Mouse (Mus musculus) monocyte, adult 5-6 weeks (primary cell): ENCODE results near the gene Chst1. TPM values are rescaled to one million over a fixed set of nuclear protein-coding genes. Genes with fewer than 3 reads are reported as not detected.

Experiments used
- ATAC-seq: fragments of 153-309, 156-312 bp; replicated peaks from 2 replicates; pipeline ENCODE4 v1.8.0; 2017; ENCODE audit warnings: mild to moderate bottlenecking; ENCODE audit not compliant: low TSS enrichment, insufficient number of reproducible peaks, severe bottlenecking, poor library complexity, low FRiP score
- total RNA-seq: library from RNA; stranded (forward); fragments of 200-1000, 200-491, 200-594 nt; gene quantifications from 3 replicates; pipeline ENCODE4 v1.2.3, GENCODE M21; 2017

Chst1 gene
- total RNA-seq, 1 experiment from 2014 or later, result 0.86 TPM

DNA sequence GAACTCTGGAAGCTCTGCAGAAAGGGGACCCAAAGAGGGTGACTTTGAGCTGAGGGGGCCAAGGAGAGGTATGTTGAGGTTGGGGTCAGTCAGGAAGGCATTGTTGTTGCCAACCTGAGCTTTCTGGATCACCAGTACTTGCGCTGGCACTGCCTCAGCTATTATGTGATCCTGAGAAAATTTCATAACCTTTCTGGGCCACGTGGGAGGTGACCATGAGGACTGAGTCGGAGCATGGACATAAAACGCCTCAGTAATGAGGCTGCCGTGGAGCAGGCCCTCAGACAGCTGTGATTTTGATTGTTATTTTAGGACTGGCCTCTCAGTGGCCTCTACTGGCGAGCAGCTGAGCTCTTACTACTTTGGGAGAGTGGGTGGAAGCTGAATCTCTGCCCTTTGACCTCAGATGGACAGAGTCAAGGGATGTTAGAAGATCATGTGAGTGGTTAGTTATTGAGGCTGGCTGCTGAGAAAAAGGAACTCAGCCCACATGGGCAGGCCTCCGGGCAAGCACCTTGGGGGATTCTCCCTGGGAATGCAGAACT lies 60.1 kb downstream of the Chst1 start:
- no peak for ATAC-seq

DNA sequence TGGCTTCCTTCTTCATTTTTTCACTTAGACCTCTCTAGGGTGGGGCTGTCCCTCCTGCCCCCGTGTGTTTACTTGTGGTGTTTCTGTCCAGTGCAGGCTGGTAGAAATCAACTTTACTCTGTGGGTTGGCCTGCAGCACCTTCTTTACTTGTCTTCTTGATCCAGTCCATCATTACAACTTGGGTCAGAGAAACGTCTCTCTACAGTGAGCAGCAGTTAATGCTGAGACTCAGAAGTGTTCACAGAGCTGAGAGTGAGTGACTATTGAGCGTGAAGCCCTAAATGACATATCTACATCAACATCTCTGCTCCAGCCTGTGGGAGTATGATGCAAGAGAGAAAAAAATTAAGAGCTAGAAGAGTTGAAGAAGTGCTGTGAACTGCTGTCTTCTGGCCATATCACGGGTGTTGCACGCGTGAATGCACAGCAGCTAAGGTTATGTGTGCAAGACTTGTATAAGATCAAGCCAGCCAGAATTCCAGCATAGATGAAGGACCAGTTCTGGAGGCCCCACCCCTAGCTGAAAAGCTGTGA lies 63.1 kb downstream of the Chst1 start:
- no peak for ATAC-seq

Other genes starting within 250 kb of the Chst1 start
- 17.0 to 22.6 TPM (median 20.1 TPM) in 3 replicates for gene Pex16, start 225.0 kb upstream of the Chst1 start, total RNA-seq
- not detected in 3 replicates for gene Large2, start 224.8 kb upstream of the Chst1 start, total RNA-seq
- gene 1700029I15Rik, start 217.2 kb upstream of the Chst1 start, total RNA-seq, result 1.6 to 6.7 TPM (median 4.8 TPM) in 3 replicates
- gene Mapk8ip1, start 198.4 kb upstream of the Chst1 start, total RNA-seq, result not detected in 3 replicates
- 4.2 to 10.6 TPM (median 7.3 TPM) in 3 replicates for gene Cry2, start 165.7 kb upstream of the Chst1 start, total RNA-seq
- 9.0 to 24.2 TPM (median 15.1 TPM) in 3 replicates for gene Slc35c1, start 139.2 kb upstream of the Chst1 start, total RNA-seq